Mouse (Mus musculus) testis, adult 2 months (tissue): ENCODE measurements around the gene Rps6ka5. TPM values are rescaled to one million over a fixed set of nuclear protein-coding genes. Genes with fewer than 3 reads are reported as not detected.

Source experiments
- H3K27ac ChIP-seq: fragments of 200-500 bp; 2 replicates; pipeline ENCODE4 v1.5.1; 2012; ENCODE audit warnings: low read depth, low read length; ENCODE audit not compliant: control insufficient read depth, insufficient read depth
- H3K27me3 ChIP-seq: fragments of 200-500 bp; 2 replicates; pipeline ENCODE4 v1.6.1; 2012; ENCODE audit warnings: mild to moderate bottlenecking, low read length, moderate library complexity; ENCODE audit not compliant: control insufficient read depth, insufficient read depth
- H3K36me3 ChIP-seq: fragments of 200-500 bp; 2 replicates; pipeline ENCODE4 v1.6.1; 2012; ENCODE audit warnings: mild to moderate bottlenecking, low read length; ENCODE audit not compliant: control insufficient read depth, insufficient read depth
- H3K4me1 ChIP-seq: fragments of 200-500 bp; 2 replicates; pipeline ENCODE4 v1.6.1; 2012; ENCODE audit warnings: low read length; ENCODE audit not compliant: control insufficient read depth, insufficient read depth
- H3K4me3 ChIP-seq: fragments of 200-500 bp; 2 replicates; pipeline ENCODE4 v1.5.1; 2012; ENCODE audit warnings: low read depth, mild to moderate bottlenecking, low read length, moderate library complexity, mixed read lengths; ENCODE audit not compliant: control insufficient read depth
- CTCF ChIP-seq: fragments of 200-500 bp; IDR thresholded peaks from 2 replicates; pipeline ENCODE4 v1.5.1; 2012; ENCODE audit warnings: low read depth, mild to moderate bottlenecking, inconsistent platforms, low read length, moderate library complexity; ENCODE audit not compliant: control insufficient read depth, insufficient read depth, insufficient replicate concordance
- POLR2A ChIP-seq: fragments of 200-500 bp; IDR thresholded peaks from 2 replicates; pipeline ENCODE4 v1.6.1; 2012; ENCODE audit warnings: low read depth, mild to moderate bottlenecking, inconsistent platforms, low read length, moderate library complexity; ENCODE audit not compliant: control insufficient read depth
- polyA plus RNA-seq: library from polyadenylated mRNA; depleted of rRNA; stranded (reverse); fragments of >200 nt; gene quantifications from 2 replicates; pipeline ENCODE4 v1.2.3, GENCODE M21; 2012

Rps6ka5 gene
- polyA plus RNA-seq, 1 experiment = 4.1 TPM

DNA sequence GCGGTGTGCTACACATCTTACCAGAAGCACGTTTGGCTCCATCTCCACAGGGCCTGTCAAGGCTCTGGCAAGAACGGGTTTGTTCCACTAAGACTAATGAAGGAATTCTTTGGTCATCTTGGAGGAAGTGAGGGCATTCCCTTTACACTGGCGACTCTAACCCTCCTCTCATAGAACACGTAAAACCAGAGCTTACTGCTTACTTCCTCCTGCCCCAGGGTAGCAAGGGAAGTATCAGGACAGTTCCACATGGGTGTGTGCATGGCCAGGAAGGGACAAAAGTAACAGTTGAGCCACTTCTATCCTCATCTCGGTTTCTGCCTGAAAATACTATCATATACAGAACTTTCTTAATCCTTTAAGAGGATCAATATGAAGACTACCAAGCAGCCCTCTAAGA, 158.7 kb downstream of the Rps6ka5 start:
- Histone ChIP-seq H3K27me3 (no peaks in the 10 kb centered on the region), H3K4me1 (no peaks in the 10 kb centered on the region), H3K4me3 (no peak overlapping the region), H3K36me3 (no peaks in the 10 kb centered on the region), H3K27ac (no peak overlapping the region)
- no peak for TF ChIP-seq POLR2A
- no peak for TF ChIP-seq CTCF

DNA sequence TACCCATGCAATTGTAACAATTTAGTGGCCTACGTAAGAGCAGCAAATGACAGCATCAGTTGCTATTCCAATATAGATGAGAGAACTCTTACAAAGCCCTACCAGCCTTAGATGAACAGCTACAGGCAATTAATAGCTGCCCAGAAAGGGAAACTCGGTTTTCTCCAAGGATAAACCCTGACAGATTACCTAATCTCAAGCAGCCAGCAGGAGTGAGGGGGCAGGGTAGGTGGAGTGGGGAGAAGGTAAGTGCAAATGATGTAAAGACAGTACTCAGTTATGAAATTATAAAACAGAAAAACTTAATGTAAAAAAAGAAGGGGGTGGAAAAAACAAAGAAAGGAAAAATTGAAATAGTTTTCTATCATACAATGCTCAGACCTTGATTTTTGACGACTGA, 159.2 kb downstream of the Rps6ka5 start:
- H3K27me3 ChIP-seq = no peaks in the 10 kb centered on the region
- no peaks in the 10 kb centered on the region for H3K4me1 ChIP-seq
- no peaks in the 10 kb centered on the region for H3K36me3 ChIP-seq
- no peak overlapping the region for H3K4me3 ChIP-seq
- no peak overlapping the region for H3K27ac ChIP-seq
- TF ChIP-seq POLR2A = no peak
- no peak for TF ChIP-seq CTCF

DNA sequence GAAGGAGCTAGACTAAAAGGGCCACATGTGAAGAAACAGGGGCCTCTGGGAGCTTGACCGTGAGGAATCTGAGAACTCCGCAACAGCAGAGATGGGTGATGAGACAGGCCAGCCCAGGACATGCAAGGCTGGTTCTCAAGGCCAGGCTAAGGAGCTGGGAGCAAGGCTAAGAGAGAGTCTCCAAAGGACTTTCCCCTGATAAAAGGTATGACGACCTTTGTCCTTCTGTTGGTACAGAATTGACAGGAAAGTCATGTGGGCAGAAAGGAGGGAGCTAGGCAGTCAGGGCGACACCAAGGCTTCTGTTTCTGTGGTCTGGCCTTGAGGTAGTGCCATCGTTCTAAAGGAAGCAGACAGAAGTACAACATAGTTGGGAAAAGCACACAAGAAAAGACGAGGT, 173.1 kb downstream of the Rps6ka5 start:
- no peaks in the 10 kb centered on the region; the same call in 1 of the 2 replicates for H3K36me3 ChIP-seq
- TF ChIP-seq POLR2A (no peak), CTCF (no peak)
- H3K27me3 ChIP-seq = no peaks in the 10 kb centered on the region

DNA sequence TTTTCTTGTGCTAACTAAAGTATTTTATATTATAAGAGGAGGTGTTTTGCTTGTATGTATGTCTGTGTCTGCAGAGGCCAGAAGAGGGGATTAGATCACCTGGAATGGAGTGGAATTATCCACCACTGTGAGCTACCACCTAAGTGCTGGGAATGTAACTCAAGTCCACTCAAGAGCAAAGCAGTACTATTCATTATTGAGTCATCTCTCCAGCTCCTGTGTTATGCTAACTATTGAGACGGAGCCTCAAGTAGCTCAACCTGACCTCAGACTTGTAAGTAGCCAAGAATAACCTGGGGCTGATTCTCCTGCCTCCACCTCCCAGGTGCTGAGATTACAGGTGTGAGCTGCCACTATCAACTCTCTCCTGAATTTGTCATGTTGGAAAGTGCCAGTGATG, 174.8 kb downstream of the Rps6ka5 start:
- Histone ChIP-seq H3K4me3 (no peak overlapping the region), H3K36me3 (no peaks in the 10 kb centered on the region; the same call in 1 of the 2 replicates), H3K4me1 (no peaks in the 10 kb centered on the region), H3K27ac (no peak overlapping the region), H3K27me3 (no peaks in the 10 kb centered on the region)
- TF ChIP-seq POLR2A = no peak
- TF ChIP-seq CTCF = no peak

More for the DNA sequence above, 173.1 kb downstream of the Rps6ka5 start:
- no peak overlapping the region for H3K27ac ChIP-seq
- no peaks in the 10 kb centered on the region for H3K4me1 ChIP-seq
- H3K4me3 ChIP-seq = no peak overlapping the region

DNA sequence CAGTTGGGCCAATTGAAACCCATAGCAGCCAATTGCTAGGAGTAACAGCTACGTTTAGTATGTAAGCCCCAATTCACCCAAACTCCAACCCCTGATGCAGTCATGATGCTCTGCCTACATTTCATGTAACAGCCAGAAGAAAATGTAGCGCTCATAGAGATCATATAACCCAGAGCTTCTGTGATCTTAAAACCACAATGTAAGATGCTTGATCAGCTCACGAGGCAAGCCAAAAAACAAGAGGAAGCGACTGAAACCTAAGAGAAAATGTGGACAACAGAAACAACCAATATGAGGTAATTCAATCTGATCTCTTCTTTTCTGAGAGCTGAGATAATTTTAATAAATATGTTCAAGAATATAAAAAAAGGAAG, 182.6 kb downstream of the Rps6ka5 start:
- Histone ChIP-seq H3K4me1 (no peaks in the 10 kb centered on the region), H3K36me3 (no peaks in the 10 kb centered on the region), H3K27ac (no peak overlapping the region), H3K4me3 (no peak overlapping the region), H3K27me3 (no peaks in the 10 kb centered on the region)
- no peak for TF ChIP-seq CTCF
- no peak for TF ChIP-seq POLR2A

DNA sequence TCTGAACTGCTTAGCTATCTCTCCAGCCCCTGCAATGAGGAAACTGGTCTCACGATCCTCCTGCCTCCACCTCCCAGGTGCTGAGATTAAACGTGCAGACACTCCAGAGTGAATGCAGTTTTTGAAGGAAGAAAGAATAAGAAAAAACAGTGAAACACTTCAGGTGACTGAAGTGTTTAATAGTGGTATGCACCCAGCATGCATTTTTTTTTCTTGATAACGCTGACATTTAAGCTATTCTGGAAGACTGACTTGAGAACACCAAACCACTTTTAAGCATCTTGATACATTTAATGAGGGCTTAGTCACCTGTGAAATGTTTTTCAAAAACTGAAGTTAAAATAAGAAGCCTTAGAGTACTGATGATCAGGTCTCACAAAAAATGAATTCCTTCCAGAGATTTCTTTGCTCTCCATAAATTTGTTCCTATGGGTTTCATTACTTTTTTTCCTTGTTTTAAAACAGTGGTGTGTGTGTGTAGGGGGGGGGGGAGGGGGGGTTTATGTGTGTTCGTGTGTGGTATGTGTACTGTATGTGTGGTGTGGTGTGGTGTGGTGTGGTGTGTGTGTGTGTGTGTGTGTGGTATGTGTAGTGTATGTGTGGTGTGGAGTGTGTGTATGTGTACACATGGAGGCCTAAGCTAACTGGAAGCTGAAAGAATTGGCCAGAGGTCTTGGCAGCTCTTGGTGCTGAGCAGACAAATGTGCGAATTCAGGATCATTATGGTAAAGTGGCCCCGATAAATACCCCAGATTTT, 183.2 kb downstream of the Rps6ka5 start:
- H3K27ac ChIP-seq = no peak overlapping the region
- no peak overlapping the region for H3K4me3 ChIP-seq
- no peak for TF ChIP-seq POLR2A
- no peak for TF ChIP-seq CTCF
- H3K4me1 ChIP-seq = no peaks in the 10 kb centered on the region
- H3K27me3 ChIP-seq = no peaks in the 10 kb centered on the region
- no peaks in the 10 kb centered on the region for H3K36me3 ChIP-seq

DNA sequence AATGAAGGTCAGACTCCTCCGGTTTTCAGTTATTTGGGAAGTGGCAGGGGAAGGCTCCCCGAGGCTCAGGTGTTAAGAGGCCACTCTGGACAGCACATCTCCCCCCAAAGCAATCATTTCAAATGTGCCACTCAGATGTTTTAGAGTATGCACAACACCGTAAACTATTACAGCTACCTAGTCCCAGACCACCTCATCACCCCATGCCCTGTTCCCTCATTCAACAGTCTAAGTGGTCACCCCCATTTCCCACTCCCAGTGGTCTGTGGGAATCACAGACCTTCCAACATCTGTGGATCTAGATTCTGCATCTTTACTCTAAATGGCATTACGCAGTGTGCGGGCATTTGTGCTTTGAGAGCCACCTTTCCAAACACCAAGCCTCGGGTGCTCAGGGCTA, 184.3 kb downstream of the Rps6ka5 start:
- no peak overlapping the region for H3K27ac ChIP-seq
- TF ChIP-seq CTCF (no peak), POLR2A (no peak)

DNA sequence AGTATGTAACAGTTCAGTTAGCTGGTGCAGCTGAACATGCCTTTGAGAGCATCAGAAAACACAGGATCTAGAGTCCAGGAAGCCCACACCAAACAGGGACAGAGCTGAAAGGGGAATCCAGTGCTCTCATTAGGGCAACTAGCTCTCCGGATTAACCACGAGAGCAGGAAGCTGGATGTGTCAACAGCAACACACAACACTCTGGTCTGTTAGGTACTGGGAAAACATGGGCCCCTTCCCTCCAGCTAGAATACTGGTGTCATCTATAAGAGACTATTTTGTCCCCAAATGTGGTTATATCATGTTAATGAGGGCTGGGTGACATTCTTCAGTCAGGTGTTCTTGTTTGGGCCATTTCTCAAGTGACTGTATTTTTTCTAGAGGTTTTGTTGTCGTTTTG, 184.7 kb downstream of the Rps6ka5 start:
- Histone ChIP-seq H3K27me3 (no peaks in the 10 kb centered on the region), H3K4me1 (no peaks in the 10 kb centered on the region), H3K4me3 (no peak overlapping the region), H3K36me3 (no peaks in the 10 kb centered on the region), H3K27ac (no peak overlapping the region)
- TF ChIP-seq CTCF (no peak), POLR2A (no peak)

More for the DNA sequence above, 184.3 kb downstream of the Rps6ka5 start:
- Histone ChIP-seq H3K4me3 (no peak overlapping the region), H3K27me3 (no peaks in the 10 kb centered on the region), H3K36me3 (no peaks in the 10 kb centered on the region), H3K4me1 (no peaks in the 10 kb centered on the region)
